Mouse (Mus musculus) heart, embryonic 14.5 days (tissue): Measurements from ENCODE around the gene Cnot3. TPM values are rescaled to one million over a fixed set of nuclear protein-coding genes. Genes with fewer than 3 reads are reported as not detected.
A peak's percentile ranks its signal among the peaks of the same experiment; 100 is the strongest.
"Not testable (repeated sequence)": the region's sequence is repeated elsewhere in the genome, so short reads cannot be mapped to it uniquely, and the experiment has no call there.

ENCODE experiments used
- ATAC-seq: fragments of 200-750 bp; cut with Nextera tagmentation; 2 replicates; pipeline ENCODE4 v1.8.0; 2017; ENCODE audit warnings: low read depth, moderate TSS enrichment; ENCODE audit not compliant: insufficient number of reproducible peaks, insufficient read depth, low FRiP score
- H3K27ac ChIP-seq, 2 experiments: fragments of 200-500 bp in 1 of 2; fragments of 300-500 bp in 1 of 2; sonication (generic) in 1 of 2; replicated peaks in 1 of 2; 2 replicates each; pipeline ENCODE4 v1.5.1; 2012 to 2014; ENCODE audit warnings: low read depth in 2 of 2, low read length in 2 of 2, control low read depth in 1 of 2, mild to moderate bottlenecking in 1 of 2, mixed read lengths in 1 of 2; ENCODE audit not compliant: control insufficient read depth in 1 of 2, insufficient read depth in 1 of 2
- H3K27me3 ChIP-seq: fragments of 300-500 bp; sonication (generic); 2 replicates; pipeline ENCODE4 v1.6.1; 2014; ENCODE audit warnings: mild to moderate bottlenecking, low read length, control low read depth; ENCODE audit not compliant: control insufficient read depth, insufficient read depth
- H3K36me3 ChIP-seq: fragments of 300-500 bp; sonication (generic); 2 replicates; pipeline ENCODE4 v1.6.1; 2014; ENCODE audit warnings: mild to moderate bottlenecking, control low read depth, low read length, mixed read lengths; ENCODE audit not compliant: control insufficient read depth, insufficient read depth
- H3K4me1 ChIP-seq, 2 experiments: fragments of 200-500 bp in 1 of 2; fragments of 300-500 bp in 1 of 2; sonication (generic) in 1 of 2; 2 replicates each; pipeline ENCODE4 v1.6.1; 2012 to 2014; ENCODE audit warnings: low read length in 2 of 2, control low read depth in 1 of 2, mixed read lengths in 1 of 2; ENCODE audit not compliant: control insufficient read depth in 2 of 2, insufficient read depth in 2 of 2
- H3K4me2 ChIP-seq: fragments of 300-500 bp; sonication (generic); 2 replicates; pipeline ENCODE4 v1.6.1; 2014; ENCODE audit warnings: mild to moderate bottlenecking, low read length
- H3K4me3 ChIP-seq, 2 experiments: fragments of 200-500 bp in 1 of 2; fragments of 300-500 bp in 1 of 2; sonication (generic) in 1 of 2; 2 replicates each; pipeline ENCODE4 v1.5.1; 2012 to 2014; ENCODE audit warnings: low read length in 2 of 2, mild to moderate bottlenecking in 2 of 2, control low read depth in 1 of 2, low read depth in 1 of 2, moderate library complexity in 1 of 2; ENCODE audit not compliant: control insufficient read depth in 1 of 2, insufficient read depth in 1 of 2
- H3K9ac ChIP-seq: fragments of 300-500 bp; sonication (generic); 2 replicates; pipeline ENCODE4 v1.6.1; 2014; ENCODE audit warnings: mild to moderate bottlenecking, low read length
- H3K9me3 ChIP-seq: fragments of 300-500 bp; sonication (generic); 2 replicates; pipeline ENCODE4 v1.6.1; 2016; ENCODE audit warnings: low read length, control low read depth; ENCODE audit not compliant: control insufficient read depth
- WGBS: fragments of 180-500 bp; shearing (Covaris S2); extraction: QIAGEN DNeasy Blood & Tissue Kit; methylation state at CpG from one replicate; pipeline ENCODE4 v1.1.7; 2014; 5-methylcytosine and 5-hydroxymethylcytosine counted together
- polyA plus RNA-seq: library from polyadenylated mRNA; unstranded; fragments of >200 nt; fragmentation: Nextera tagmentation; extraction: Ambion mirVana; gene quantifications from 2 replicates; pipeline ENCODE4 v1.2.1, GENCODE M21; 2014

Gene Cnot3
- polyA plus RNA-seq, 1 experiment from 2014 or later = 30.4 TPM

DNA sequence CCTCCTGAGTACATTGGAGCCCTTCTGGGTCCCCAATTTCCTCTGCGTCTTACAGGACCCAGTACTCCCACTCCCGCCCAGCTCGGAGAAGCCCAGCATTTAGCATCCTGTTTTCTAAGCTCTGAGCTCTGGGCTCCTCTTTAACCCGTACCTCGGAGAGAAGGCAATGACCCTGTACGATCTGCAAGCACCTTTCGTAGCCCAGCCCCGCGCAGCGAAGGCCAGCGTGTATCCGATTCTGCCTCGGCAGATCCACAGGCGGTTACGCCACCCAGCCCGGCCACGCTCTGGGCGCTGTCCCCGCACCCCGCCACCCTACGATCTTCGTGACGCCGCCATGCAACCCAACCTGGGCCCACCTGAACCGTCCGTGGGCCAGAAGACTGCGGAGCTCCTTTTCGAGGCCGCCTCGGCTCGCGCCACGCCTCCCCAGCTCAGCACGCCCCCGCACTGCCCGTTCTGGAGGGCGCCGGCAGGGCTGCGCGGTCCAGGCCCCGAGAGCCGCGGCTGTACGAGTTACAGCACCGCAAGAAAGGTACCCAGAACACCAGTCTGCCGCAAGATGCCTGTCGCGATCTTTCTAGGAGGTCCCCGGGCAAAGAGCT lies 47.4 kb downstream of the Cnot3 start, which contains the start of gene Tsen34:
Gene Tsen34, plus strand, starts transcription at position 482 of the 605 bp plus-strand sequence.
- H3K9me3 ChIP-seq = no peaks in the 10 kb centered on the region
- under 1% methylated on average over 49 of the region's 49 CpGs for WGBS
- H3K4me3 ChIP-seq = peak within 1 kb of the TSS; percentile 59 to 66
- ATAC-seq = peak; percentile 25; the same call in 1 of the 2 replicates
- H3K27me3 ChIP-seq = no peaks in the 10 kb centered on the region
- peaks cover 13 to 16% of the 10 kb centered on the region in 2 experiments for H3K4me1 ChIP-seq
- H3K4me2 ChIP-seq = peak within 1 kb of the TSS; percentile 76
- H3K9ac ChIP-seq = peak within 1 kb of the TSS; percentile 85
- peak within 1 kb of the TSS; percentile 96 to 98 for H3K27ac ChIP-seq
- peaks cover 34% of the 10 kb centered on the region for H3K36me3 ChIP-seq

DNA sequence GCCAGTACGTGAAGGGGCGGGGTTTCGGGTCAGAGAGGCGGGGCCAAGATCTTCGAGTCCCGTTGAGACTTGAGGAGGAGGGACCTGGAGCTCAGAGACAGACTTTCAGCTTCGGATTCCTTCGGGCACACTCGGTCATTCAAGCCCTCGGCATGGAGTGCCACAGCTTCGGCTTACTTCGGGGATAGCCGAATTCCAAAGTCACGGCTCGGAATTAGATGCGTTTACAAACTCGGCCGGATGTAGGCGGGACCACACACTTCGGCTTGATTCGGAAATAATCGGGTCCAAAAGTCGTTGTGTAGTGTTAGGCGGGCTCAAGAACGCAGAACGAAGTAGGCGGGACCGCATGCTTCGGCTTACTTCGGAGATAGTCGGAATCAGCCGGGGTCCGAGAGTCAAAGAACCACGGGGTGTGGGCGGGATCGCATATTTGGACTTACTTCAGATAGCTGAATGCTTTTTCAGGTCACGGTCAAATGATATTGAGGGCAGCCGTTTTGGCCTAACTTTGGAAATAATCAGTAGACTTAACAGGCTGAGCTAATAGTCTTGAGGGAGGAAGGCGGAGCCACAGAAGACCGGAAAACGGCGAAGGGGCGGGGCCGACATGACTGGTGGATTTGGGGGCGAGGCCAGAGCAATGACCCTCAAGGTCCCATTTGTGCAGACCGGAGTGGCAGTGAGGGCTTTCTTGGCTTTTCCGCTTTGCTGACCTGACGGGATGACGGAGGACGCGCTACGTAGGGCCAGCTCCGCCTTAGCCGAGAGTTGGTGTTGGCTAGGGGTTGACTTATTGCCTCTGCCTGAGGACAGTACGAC lies 48.1 kb downstream of the Cnot3 start, which contains the start of gene Mboat7:
Gene Mboat7, minus strand, starts transcription at position 537 of the 822 bp plus-strand sequence.
- H3K27ac ChIP-seq = peak within 1 kb of the TSS; percentile 96 to 98
- H3K4me2 ChIP-seq = peak within 1 kb of the TSS; percentile 76
- under 1% methylated on average over 55 of the region's 55 CpGs for WGBS
- H3K4me3 ChIP-seq = peak within 1 kb of the TSS; percentile 59 to 66
- peaks cover 13 to 16% of the 10 kb centered on the region in 2 experiments for H3K4me1 ChIP-seq
- peak within 1 kb of the TSS; percentile 85 for H3K9ac ChIP-seq
- no peaks in the 10 kb centered on the region for H3K9me3 ChIP-seq
- peak; percentile 90 for ATAC-seq
- H3K27me3 ChIP-seq = no peaks in the 10 kb centered on the region
- peaks cover 39% of the 10 kb centered on the region for H3K36me3 ChIP-seq

DNA sequence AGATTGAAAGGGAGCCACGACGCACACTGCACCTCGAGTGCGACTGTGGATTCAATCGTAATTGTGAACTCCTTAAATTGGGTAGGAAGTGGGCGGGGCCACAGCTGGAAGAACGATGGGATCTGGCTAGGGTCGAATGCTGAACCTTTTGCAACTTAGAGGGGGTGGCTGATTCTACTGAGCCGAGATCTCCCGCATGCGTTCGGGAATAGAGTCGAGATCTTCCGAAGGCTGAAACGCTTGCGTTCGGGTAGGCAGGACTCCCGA lies 48.7 kb downstream of the Cnot3 start:
- Histone ChIP-seq H3K4me1 (peaks cover 13 to 16% of the 10 kb centered on the region in 2 experiments), H3K4me3 (peak overlapping the region; percentile 59 to 66), H3K36me3 (peaks cover 42% of the 10 kb centered on the region), H3K4me2 (peak overlapping the region; percentile 76), H3K9ac (peak overlapping the region; percentile 85), H3K27me3 (no peaks in the 10 kb centered on the region), H3K9me3 (no peaks in the 10 kb centered on the region), H3K27ac (peak overlapping the region; percentile 96 to 98)
- ATAC-seq = no peak
- WGBS = under 1% methylated on average over 18 of the region's 18 CpGs

DNA sequence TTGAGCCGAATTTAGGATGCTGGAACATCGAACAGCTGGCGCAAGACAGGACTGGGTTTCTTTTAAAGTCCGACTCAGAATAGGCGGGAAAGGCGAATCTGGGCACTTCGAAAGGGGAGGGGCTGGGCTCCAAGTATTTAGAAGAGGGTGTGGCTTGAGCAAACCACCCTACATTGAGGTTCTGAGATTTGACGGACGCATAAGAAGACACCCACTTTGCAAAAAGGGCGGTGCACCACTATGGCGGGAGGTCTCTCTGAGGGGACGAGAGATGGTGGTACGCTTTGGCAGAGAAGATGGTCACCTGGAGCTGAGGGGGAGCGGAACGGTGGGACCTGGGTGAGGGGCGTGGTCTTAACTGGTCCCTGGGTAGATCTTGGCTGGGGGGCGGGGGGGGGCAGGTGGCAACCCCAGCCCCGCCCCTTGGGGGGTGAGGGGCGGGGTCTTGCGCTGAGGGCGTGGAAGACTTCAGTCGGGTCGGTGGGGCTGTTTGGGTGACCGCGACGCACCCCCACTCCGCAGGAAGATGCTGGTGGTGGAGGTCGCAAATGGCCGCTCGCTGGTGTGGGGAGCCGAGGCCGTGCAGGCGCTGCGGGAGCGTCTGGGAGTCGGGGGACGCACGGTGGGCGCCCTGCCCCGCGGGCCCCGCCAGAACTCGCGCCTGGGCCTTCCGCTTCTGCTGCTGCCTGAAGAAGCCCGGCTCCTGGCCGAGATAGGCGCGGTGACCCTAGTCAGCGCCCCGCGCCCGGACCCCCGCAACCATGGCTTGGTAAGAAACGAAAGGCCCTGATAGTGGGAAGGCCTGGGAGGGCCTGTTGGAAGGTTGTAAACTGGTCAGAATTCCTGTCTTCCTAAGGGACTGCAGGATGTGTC lies 49.2 kb downstream of the Cnot3 start:
- no peaks in the 10 kb centered on the region for H3K9me3 ChIP-seq
- peak overlapping the region; percentile 85 for H3K9ac ChIP-seq
- H3K4me1 ChIP-seq = peaks cover 13 to 16% of the 10 kb centered on the region in 2 experiments
- WGBS = under 1% methylated on average over 45 of the region's 55 CpGs
- H3K4me2 ChIP-seq = peak overlapping the region; percentile 76
- H3K4me3 ChIP-seq = peak overlapping the region; percentile 59 to 66
- peaks cover 47% of the 10 kb centered on the region for H3K36me3 ChIP-seq
- no peaks in the 10 kb centered on the region for H3K27me3 ChIP-seq
- ATAC-seq = peak; percentile 64
- peak overlapping the region; percentile 96 to 98 for H3K27ac ChIP-seq

DNA sequence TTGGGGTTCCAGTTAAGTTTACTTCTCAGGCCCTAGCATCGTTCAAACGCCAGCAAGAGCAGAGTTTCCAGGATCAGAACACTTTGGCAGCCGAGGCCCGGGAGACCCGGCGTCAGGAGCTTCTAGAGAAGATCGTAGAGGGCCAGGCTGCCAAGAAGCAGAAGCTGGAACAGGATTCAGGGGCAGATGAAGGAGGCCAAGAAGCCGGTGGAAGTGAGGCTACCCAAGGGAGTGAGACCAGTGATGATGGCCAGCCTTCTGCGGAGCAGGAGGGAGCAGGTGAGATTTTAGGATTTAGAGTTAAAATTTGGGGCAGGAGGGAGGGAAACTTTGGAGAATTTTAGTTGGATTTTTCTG lies 49.9 kb downstream of the Cnot3 start:
- ATAC-seq, H3K27me3 ChIP-seq, H3K9me3 ChIP-seq: not testable (repeated sequence)
- 5% methylated on average over 9 of the region's 9 CpGs for WGBS
- peak overlapping the region; percentile 76 for H3K4me2 ChIP-seq
- H3K9ac ChIP-seq = peak overlapping the region; percentile 85
- H3K4me1 ChIP-seq = peaks cover 13 to 16% of the 10 kb centered on the region in 2 experiments
- H3K36me3 ChIP-seq = peaks cover 54% of the 10 kb centered on the region
- H3K4me3 ChIP-seq = peak overlapping the region; percentile 59 to 66
- H3K27ac ChIP-seq = peak overlapping the region; percentile 68 to 98

DNA sequence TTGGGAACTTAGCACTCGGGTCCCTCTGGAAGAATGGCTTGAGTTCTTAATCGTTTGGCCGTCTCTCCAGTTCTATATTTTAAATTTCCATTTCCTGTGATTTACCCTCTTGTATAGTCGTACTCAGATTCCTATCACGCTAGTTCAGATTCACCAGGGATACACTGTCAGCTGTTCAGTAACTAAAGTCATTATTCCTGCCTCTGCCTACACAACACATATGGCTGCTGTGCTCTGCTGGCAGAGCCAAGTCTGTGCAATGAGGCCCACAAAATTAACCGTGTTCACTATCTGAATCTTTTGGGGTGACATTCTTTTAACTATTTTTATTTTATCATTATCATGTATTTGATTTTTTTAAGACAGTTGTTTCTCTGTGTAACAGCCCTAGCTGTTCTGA lies 53.4 kb downstream of the Cnot3 start:
- H3K4me3 ChIP-seq = no peak overlapping the region
- no peak overlapping the region for H3K9ac ChIP-seq
- H3K27me3 ChIP-seq = no peaks in the 10 kb centered on the region
- no peaks in the 10 kb centered on the region for H3K9me3 ChIP-seq
- WGBS = 97% methylated on average over 6 of the region's 6 CpGs
- no peak for ATAC-seq
- H3K36me3 ChIP-seq = peaks cover 63% of the 10 kb centered on the region
- peaks cover 2 to 9% of the 10 kb centered on the region in 2 experiments; a peak in 3 of 4 replicates for H3K4me1 ChIP-seq
- no peak overlapping the region for H3K4me2 ChIP-seq
- H3K27ac ChIP-seq = no peak overlapping the region

DNA sequence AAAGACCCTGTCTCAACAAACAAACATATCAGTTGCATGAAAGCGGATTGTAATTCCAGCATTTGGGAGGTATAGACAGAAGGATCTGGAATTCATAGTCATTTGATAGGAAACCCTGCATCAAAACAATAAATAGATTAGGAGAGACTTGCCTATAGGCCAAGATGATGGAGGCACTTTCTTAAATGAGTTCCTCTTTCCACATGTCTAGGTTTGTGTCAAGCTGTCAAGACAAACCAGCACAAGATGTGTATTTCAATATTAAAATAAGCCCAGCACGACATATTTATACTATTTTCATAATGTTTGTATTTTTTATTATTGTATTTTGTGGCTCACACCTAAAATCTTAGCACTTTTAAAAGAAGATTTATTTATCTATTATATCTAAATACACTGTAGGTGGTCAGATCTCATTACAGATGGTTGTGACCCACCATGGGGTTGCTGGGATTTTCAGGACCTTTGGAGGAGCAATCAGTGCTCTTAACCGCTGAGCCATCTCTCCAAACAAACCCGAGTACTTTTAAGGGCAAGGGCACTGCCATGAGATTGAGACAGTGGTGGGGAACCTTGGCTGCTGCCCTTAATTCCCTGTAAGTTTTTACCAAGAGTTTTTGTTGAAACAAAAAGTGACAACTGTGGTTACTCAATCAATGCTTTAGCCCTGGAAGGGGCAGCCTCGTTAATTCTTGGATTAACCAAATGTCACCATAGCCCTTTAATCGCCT lies 58.2 kb downstream of the Cnot3 start:
- peaks cover 5 to 20% of the 10 kb centered on the region in 2 experiments for H3K4me1 ChIP-seq
- peak overlapping the region; percentile 25 to 84; a peak in 2 of 4 replicates for H3K4me3 ChIP-seq
- H3K9me3 ChIP-seq = no peaks in the 10 kb centered on the region
- peak overlapping the region; percentile 91 for H3K9ac ChIP-seq
- WGBS = 21% methylated on average over 6 of the region's 6 CpGs
- no peaks in the 10 kb centered on the region for H3K27me3 ChIP-seq
- peak overlapping the region; percentile 65 for H3K4me2 ChIP-seq
- peak overlapping the region; percentile 83 to 93 for H3K27ac ChIP-seq
- no peak for ATAC-seq
- peaks cover 72% of the 10 kb centered on the region for H3K36me3 ChIP-seq
